Mouse (Mus musculus): ENCODE data around the gene Gnb3.
"Not testable (repeated sequence)": the region's sequence is repeated elsewhere in the genome, so short reads cannot be mapped to it uniquely, and the experiment has no call there.

Gene Gnb3

DNA sequence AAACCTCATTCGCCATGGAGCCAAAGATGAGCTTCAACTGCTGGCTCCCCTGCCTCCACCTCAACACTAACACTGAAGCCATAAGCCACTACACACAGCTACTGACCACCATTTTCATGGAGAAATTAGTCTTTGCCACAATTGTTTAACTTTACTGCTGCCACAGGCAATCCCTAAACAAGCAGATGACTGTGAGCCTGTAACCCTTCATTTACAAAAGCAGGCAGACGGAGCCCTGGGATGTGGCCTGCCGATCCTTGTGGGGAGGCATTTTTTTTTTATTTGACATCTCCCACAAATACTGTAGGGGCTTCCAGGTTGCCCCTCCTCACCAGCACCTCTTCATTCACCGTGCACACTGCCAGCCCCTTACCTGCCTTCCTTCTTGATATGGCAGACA, 23.5 kb downstream of the Gnb3 start:
- no peak for DNase-seq (ENCODE audit: low spot score in 2 of 2)

DNA sequence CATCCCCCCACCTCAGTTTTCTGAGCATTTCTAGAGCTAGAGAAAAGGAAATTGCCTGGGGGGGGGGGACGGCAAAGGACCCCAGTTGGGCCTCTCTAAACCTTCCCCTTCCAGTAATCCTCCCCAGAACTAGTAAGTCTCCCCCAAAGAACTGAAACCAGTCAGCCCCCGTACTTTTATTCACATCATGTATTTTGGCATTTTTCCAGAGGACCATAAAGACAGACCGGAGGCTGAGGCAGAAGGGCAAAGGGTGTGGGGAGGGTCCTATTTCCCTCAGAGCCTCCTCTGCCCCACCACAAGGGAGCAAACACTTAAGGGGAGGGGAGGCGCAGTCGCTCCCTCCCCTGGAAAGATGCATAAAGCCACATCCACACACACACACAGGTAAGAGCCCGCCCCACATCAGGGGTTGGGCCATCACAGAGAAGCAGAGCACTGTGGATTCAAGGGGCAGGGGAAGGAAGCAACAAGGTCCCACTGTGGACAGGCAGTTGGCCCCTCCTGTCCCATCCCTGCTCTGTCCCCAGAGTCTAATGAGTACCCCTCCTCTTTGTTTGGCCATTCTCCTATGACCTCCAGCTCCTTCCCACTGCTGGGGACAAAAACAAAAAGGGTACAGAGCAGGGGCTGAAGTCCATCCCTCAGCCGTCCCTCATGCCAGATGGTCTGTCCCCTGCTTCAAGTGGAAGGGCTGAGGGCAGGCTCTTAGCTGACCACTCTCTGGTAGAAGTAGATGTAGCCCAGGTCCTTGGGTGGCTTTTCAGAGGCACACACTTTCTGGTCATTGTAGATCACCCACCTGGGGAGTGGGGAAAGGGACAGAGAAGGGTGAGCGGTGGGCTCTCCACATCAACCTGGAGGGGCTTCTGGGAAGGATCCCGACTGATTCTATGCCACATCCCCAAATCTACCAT, 25.0 kb downstream of the Gnb3 start:
- no peak for DNase-seq (ENCODE audit: low spot score in 2 of 2)

DNA sequence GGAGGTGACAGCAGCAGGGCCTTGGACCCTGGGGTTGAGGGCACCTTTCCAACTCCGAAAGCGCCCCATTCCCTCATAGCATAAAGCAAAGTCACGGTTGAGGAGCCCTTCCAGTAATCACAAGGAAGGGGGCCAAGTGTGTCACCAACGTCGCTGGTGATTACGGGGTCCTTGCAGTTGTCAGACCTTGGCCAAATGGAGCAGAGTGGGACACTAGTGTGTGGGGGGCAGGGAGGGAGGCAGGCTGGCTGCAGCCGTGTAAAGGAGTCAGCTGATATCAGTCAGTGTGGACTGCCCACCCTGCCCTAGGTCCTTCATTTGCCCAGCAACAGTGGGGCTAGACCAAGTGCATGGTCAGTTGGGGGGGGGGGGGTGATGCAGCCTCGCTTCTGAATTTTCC, 25.6 kb downstream of the Gnb3 start:
- no peak for DNase-seq (ENCODE audit: low spot score in 2 of 2)

DNA sequence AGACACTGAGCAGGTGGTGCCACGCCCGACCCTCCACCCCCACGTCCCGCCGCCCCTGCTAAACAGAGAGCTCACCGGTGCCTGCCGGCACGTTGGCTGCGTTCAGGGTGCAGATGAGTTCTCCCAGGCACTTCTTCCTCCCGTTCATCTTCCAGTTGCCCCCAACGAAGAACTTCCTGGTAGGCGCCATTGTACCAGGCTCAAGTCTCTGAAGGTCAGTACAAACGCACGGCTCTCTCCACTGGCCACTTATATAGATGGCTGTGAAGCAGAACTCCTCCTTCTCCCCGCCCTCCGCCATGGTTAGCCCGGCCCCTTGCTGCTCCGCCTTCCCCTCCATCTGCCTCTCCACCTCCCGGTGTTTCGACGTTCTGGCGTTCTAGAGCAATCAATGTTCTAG, 26.1 kb downstream of the Gnb3 start, which contains the start of gene Tpi1:
Gene Tpi1, minus strand, starts transcription at position 364 of the 400 bp plus-strand sequence.
- DNase-seq (ENCODE audit: low spot score in 2 of 2), result peak; percentile 89 to 93

- DNase-seq (ENCODE audit: low spot score in 2 of 2), result peak; percentile 63 to 70
Observed at GRCm38 (mm10) chr6:124813496-124813895, 26.6 kb downstream of the Gnb3 start.

- DNase-seq (ENCODE audit: low spot score in 2 of 2), result no peak
Observed at GRCm38 (mm10) chr6:124812848-124813247, 27.2 kb downstream of the Gnb3 start.

DNA sequence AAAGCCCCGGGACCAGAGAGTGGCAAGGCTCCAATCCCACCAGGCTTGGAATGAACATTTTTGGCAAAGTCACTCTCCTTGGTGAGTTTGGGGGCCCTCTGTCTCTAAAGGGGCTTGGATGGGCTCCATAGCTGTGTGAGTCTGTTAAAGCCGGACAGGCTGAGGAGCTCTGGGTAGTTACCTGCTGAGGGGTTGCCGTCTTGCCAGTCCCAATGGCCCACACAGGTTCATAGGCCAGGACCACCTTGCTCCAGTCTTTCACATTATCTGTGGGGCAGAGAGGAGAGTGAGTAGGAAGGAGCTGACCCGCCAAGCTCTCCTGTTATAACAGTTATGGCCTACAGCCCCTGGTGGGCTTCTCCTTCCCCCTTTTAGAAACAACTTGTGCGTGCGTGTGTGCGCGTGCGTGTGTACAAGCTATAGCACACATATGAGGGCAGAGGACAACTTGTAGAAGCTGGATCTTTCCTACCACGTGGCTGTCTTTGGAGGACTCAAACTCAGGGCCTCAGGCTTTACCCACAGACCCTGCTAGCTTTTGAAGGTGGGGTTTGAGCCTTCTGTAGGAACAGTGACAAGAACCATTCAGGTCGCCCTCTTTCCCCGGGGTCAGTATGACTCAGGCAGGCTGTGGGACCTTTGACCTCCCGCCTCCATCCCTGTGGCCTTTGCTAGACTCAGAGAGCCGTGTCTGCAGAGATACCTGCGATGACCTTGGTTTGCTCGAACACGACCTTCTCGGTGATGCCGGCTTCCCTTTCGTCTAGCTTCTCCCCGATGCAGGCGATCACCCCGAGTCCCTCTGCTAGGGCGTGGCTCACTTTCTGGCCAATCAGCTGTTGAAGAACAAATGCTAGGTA, 28.1 kb downstream of the Gnb3 start:
- DNase-seq (ENCODE audit: low spot score in 2 of 2), result no peak

- no peak for DNase-seq (ENCODE audit: low spot score in 2 of 2)
Observed at GRCm38 (mm10) chr6:124811403-124811665, 28.7 kb downstream of the Gnb3 start.

DNA sequence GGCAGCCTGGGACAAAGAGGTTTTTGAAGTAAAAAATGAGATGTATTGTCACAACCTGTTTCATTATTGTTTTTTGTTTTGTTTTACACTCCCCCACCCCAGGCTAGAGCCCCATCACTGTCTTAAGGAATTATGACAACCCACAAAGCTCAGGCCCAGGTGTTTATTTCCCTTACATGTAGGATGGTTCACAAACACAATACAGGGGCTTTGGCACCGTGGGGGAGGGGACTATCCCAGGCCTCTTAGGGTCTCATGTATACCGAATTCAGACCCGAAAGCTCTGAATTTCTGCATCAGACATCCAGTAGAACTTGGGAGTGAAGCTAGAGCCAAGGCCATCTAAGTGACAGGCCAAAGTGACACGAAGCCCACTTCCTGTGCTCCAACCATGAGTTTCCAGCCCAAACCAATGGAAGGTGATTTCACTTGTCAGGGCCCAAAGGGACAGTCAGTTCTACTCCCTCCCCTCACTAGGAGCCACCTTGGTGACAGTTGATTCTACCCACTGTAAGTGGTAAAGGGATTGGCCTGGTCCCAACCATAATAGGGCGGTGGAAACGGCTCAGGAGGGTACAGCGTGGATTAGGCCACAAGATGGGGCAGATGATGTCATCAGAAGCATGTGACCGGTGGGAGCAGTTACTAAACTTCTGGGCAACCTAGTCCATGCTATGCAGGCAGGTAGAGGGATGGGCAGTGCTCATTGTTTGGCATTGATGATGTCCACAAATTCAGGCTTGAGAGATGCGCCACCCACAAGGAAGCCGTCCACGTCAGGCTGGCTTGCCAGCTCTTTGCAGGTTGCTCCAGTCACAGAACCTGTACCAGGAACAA, 29.3 kb downstream of the Gnb3 start:
- DNase-seq (ENCODE audit: low spot score in 2 of 2), result not testable (repeated sequence)

GRCm38 (mm10) chr6:124809775-124810538, 30.1 kb downstream of the Gnb3 start:
- no peak for DNase-seq (ENCODE audit: low spot score in 2 of 2)

DNA sequence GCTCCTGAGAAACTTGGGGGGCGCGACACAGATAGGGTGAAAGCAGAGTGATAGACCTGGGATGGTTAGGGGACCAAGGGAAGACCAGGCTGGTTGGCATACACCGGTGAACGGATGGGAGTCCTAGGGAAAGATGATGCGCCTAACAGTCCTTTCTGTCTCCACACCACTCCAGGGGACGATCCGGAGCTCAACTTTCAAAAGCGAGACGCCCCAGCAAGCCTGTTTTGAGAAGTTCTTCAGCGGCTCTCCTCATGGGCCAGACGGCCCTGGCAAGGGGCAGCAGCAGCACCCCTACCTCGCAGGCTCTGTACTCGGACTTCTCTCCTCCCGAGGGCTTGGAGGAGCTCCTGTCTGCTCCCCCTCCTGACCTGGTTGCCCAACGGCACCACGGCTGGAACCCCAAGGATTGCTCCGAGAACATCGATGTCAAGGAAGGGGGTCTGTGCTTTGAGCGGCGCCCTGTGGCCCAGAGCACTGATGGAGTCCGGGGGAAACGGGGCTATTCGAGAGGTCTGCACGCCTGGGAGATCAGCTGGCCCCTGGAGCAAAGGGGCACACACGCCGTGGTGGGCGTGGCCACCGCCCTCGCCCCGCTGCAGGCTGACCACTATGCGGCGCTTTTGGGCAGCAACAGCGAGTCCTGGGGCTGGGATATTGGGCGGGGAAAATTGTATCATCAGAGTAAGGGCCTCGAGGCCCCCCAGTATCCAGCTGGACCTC, 30.9 kb downstream of the Gnb3 start:
- DNase-seq (ENCODE audit: low spot score in 2 of 2), result peak; percentile 84 to 87

- DNase-seq (ENCODE audit: low spot score in 2 of 2), result peak; percentile 77 to 78
Observed at GRCm38 (mm10) chr6:124808358-124809012, 31.6 kb downstream of the Gnb3 start, which contains the start of gene Spsb2. Spsb2 (plus strand) TSS chr6:124808661.

DNA sequence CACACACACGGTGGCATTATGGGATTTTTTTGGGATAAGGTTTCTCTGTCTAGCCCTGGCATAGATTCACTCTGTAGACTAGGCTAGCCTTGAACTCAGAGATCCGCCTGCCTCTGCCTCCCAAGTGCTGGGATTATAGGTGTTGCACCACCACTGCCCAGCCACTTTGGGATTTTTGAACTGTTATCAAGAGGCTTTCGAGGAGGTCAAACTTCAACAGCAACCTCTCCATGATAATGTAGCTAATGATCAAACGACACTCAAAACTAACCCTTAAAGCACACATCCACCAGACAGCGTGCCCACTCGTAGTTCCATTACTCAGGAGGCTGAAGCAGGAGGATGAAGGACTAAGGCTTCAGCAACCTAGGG, 32.1 kb downstream of the Gnb3 start:
- no peak for DNase-seq (ENCODE audit: low spot score in 2 of 2)

DNA sequence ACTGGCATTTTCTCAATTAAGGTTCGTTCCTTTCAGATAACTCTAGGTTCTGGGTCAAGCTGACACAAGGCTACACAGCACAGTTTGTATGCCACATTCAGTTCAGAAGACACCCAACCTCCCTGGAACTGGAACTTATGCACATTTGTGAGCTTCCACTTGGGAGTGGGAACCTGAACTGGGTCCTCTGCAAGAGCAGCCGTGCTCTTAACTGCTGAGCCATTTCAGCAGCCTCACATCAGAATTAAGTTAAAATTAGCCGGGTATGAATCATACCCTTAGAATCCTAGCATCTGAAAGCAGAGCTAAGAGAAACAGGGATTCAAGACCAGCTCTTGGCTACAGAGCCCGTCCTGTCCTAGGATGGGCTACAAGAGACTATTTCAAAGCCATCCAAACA, 32.7 kb downstream of the Gnb3 start:
- no peak for DNase-seq (ENCODE audit: low spot score in 2 of 2)

DNA sequence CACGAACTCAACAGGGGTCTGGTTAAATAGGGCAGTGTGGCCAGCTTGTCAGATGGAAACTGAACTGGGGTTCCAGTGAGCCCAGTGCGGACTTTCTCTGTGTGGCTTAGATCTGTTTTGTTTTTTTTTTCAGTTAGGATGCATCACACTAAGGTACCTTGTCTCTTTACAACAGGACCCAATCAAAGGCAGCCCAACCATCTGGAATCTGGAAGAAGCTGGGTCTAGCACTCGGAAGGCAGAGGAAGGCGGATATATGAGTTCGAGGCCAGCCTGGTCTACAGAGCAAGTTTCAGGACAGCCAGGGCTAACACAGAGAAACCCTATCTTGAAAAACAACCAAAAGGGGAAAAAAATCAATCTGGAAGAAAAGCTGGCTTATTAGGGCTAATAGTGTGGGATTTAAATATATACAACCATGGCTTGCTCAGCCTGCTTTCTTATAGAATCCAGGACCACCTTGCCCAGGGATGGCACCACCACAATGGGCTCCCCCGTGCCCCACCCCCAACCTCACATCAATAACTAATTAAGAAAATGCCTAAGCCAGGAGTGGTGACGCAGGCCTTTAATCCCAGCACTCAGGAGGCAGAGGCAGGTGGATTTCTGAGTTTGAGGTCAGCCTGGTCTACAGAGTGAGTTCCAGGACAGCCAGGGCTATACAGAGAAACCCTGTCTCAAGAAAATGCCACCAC, 33.5 kb downstream of the Gnb3 start:
- DNase-seq (ENCODE audit: low spot score in 2 of 2), result no peak

DNA sequence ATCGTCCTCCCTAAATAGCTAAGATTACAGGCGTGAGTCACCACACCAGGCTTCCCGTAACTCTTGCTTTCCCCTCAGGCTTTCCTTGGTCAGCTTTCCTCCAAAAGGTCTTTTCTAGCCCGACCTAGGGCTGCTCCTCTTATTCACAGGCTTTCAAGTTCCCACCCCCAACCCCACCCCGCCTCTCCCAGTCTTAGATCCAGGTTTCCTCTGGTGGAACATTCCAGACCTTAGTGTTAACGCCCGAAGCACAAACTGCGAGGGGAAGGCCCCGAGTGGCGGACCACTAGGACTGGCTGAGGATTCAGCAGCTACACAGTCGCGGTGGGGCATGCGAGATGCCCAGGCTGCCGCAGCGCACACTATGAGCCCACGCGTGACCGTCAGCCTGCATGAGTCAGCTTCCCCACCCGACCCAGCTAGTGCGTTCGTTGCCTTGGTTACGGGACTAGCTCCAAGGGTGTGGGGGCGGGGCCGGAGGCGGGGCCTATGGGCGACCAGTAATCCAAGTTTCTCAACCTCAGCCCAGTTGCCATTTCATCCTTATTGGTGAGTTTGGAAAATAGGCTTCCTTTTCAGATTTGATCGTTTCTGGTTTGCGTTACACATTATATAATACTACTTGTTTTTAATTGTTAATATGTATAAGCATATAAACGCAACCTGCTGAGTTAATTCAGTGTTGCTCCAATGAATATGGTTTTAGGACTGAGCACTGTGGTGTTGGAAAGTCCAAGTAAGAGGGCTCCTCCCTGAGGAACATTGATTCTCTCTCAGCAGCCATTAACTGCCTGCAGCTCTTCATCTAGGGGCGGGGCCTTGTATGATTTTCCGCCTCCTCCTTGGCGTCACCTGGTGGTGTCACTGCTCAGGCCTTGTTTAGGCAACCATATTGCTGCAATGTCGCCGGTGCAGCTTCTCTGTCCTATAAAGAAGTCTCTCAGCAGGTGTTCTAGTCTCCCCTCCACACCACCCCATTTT, 34.4 kb downstream of the Gnb3 start:
- DNase-seq (ENCODE audit: low spot score in 2 of 2), result peak; percentile 93 to 95

- DNase-seq (ENCODE audit: low spot score in 2 of 2), result no peak
Observed at GRCm38 (mm10) chr6:124804341-124804740, 35.7 kb downstream of the Gnb3 start.

- DNase-seq (ENCODE audit: low spot score in 2 of 2), result not testable (repeated sequence)
Observed at GRCm38 (mm10) chr6:124803691-124804090, 36.4 kb downstream of the Gnb3 start.

Data from heart, adult 9 months (tissue).